Mouse (Mus musculus) left cerebral cortex, postnatal 4 days (tissue): Measurements from ENCODE around the gene Lrrc4. TPM values are rescaled to one million over a fixed set of nuclear protein-coding genes. Genes with fewer than 3 reads are reported as not detected.
A peak's percentile ranks its signal among the peaks of the same experiment; 100 is the strongest.

Source experiments
- DNase-seq: peaks from one replicate; pipeline ENCODE4 v3.0.0-alpha.2; 2022
- intact Hi-C: fragments of 180-260 bp; cut with DNase I; formaldehyde crosslinking; loops from one replicate; pipeline ENCODE4 v1.15.1; 2025
- total RNA-seq, 2 experiments: library from RNA; stranded (reverse); gene quantifications; 2 replicates each; pipeline ENCODE4 v1.2.3; 2021

Gene Lrrc4
- total RNA-seq, 2 experiments from 2014 or later = 46.2 to 46.7 TPM

GRCm38 (mm10) chr6:28785770-28786169 lies 45.8 kb downstream of the Lrrc4 start:
- intact Hi-C loops = no loop called here
- no peak for DNase-seq

GRCm38 (mm10) chr6:28783953-28784352 lies 47.6 kb downstream of the Lrrc4 start:
- intact Hi-C loops = no loop called here
- DNase-seq = no peak

GRCm38 (mm10) chr6:28783082-28783647 lies 48.4 kb downstream of the Lrrc4 start:
- DNase-seq = no peak
- intact Hi-C loops = no loop called here

- intact Hi-C loops = no loop called here
- DNase-seq = no peak
Observed at GRCm38 (mm10) chr6:28781696-28782095, 49.9 kb downstream of the Lrrc4 start.

- intact Hi-C loops = no loop called here
- no peak for DNase-seq
Observed at GRCm38 (mm10) chr6:28771331-28771730, 60.2 kb downstream of the Lrrc4 start.

GRCm38 (mm10) chr6:28767891-28768481 lies 63.6 kb downstream of the Lrrc4 start:
- no peak for DNase-seq
- intact Hi-C loops = no loop called here

GRCm38 (mm10) chr6:28766622-28767021 lies 64.9 kb downstream of the Lrrc4 start:
- intact Hi-C loops = no loop called here
- DNase-seq = no peak

- intact Hi-C loops = no loop called here
- DNase-seq = no peak
Observed at GRCm38 (mm10) chr6:28762132-28762775, 69.3 kb downstream of the Lrrc4 start.

- no peak for DNase-seq
Observed at GRCm38 (mm10) chr6:28761728-28762127, 69.8 kb downstream of the Lrrc4 start.

GRCm38 (mm10) chr6:28758293-28758692 lies 73.3 kb downstream of the Lrrc4 start:
- intact Hi-C loops = no loop called here
- DNase-seq = no peak

More at GRCm38 (mm10) chr6:28761728-28762127, 69.8 kb downstream of the Lrrc4 start:
- intact Hi-C loops = no loop called here

GRCm38 (mm10) chr6:28756306-28757018 lies 75.1 kb downstream of the Lrrc4 start:
- intact Hi-C loops = no loop called here
- peak; percentile 92 for DNase-seq

- intact Hi-C loops = no loop called here
- DNase-seq = no peak
Observed at GRCm38 (mm10) chr6:28754127-28754898, 77.2 kb downstream of the Lrrc4 start.

GRCm38 (mm10) chr6:28753681-28754080 lies 77.9 kb downstream of the Lrrc4 start:
- intact Hi-C loops = no loop called here
- DNase-seq = no peak

GRCm38 (mm10) chr6:28753217-28753616 lies 78.3 kb downstream of the Lrrc4 start:
- intact Hi-C loops = no loop called here
- DNase-seq = no peak

GRCm38 (mm10) chr6:28751186-28751585 lies 80.4 kb downstream of the Lrrc4 start:
- no peak for DNase-seq
- intact Hi-C loops = no loop called here

- no peak for DNase-seq
- intact Hi-C loops = no loop called here
Observed at GRCm38 (mm10) chr6:28749224-28749623, 82.3 kb downstream of the Lrrc4 start.

- intact Hi-C loops = no loop called here
- peak; percentile 72 for DNase-seq
Observed at GRCm38 (mm10) chr6:28747931-28748670, 83.4 kb downstream of the Lrrc4 start.

- intact Hi-C loops = no loop called here
- no peak for DNase-seq
Observed at GRCm38 (mm10) chr6:28747025-28747424, 84.5 kb downstream of the Lrrc4 start.

GRCm38 (mm10) chr6:28745864-28746263 lies 85.7 kb downstream of the Lrrc4 start:
- DNase-seq = no peak
- intact Hi-C loops = no loop called here

GRCm38 (mm10) chr6:28743586-28743985 lies 88.0 kb downstream of the Lrrc4 start:
- no peak for DNase-seq
- intact Hi-C loops = no loop called here
